Mouse (Mus musculus): ENCODE results near the gene Dnase2a.

GRCm38 (mm10) chr8:84904351-84904750 is 4.0 kb upstream of the Dnase2a start:
- TF ChIP-seq POLR2A (IDR thresholded peaks at IDR 0.05; ENCODE audit: control insufficient read depth, extremely low read depth, insufficient read depth, low read length, poor library complexity) (no peak), CTCF (IDR thresholded peaks at IDR 0.05; ENCODE audit: borderline replicate concordance, control insufficient read depth, extremely low read depth, insufficient read depth, low read length, poor library complexity) (no peak)
